Mouse (Mus musculus): Measurements from ENCODE around the gene Alcam. TPM values are rescaled to one million over a fixed set of nuclear protein-coding genes. Genes with fewer than 3 reads are reported as not detected.

The Alcam gene
- total and polyA plus RNA-seq, 3 experiments, result not detected

DNA sequence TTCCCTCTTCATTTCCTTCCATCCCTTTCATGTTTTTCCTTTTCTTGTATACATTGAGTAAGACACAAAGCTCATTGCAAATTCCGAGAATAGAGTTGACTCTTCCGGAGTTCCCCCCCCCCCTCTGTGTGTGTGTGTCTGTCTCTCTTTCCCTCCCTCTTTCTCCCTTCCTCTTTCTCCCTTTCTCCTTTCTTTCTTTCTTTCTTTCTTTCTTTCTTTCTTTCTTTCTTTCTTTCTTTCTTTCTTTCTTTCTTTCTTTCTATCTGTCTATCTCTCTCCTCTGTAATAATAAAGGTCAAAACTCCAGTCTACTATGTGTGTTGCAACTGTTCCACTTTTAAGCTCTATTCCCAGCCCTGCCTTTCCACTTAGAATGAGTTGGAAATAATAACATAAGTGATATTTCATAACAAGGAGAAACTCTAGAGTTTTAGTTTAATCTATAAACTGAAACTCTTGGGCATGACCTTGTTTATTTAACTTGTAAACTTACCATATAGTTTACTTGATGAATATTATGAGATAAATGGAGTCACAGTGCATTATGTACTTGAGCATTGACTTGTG, 110.3 kb downstream of the Alcam start:
- no peak for DNase-seq (ENCODE audit: low read depth, low spot score)

DNA sequence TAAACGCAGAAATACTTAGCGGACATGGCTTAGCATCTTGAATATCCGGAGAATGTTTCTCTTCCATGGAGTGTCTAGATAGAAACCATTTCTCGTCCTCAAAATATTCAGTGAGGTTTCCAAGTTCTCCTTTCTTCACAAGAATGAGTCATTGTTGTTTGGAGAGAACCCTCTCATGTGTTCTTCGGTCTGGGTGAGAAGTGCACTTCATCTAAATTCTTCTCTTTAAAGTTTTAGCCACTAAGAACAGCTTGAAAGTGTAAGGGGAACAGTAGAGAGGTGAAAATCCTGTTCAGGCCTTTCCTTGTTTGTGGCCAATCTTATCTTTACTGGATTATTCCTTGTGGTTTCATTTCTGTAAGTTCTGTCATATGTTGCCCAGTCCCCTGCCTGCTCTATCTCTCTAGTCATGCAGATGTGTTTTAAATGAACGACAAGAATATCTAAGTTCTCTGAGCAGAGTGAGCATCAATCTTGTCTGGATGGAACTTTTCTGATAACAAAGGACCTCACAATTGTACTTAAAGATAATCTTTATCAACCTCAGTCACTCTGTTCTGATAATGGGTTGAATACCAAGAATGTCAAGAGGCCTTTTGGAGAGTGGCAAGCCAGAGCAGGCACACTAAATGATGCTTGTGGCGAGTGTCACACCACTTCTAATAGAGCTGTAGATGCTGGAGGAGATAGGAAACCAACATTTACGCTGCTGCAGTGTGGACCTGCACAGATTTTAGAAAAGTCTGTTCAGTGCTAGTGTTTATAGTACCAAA, 111.0 kb downstream of the Alcam start:
- Histone ChIP-seq H3K79me2 (ENCODE audit: control insufficient read depth, insufficient read depth, low read length, poor library complexity) (no peaks in the 10 kb centered on the region), H3K9me3 (replicated peaks; ENCODE audit: insufficient read depth, low read length) (no peaks in the 10 kb centered on the region), H3K4me1 (ENCODE audit: control insufficient read depth in 1 of 2, insufficient read depth in 2 of 2, low read length in 2 of 2) (no peaks in the 10 kb centered on the region), H3K9ac (ENCODE audit: control insufficient read depth, low read depth, low read length, poor library complexity, severe bottlenecking) (no peak overlapping the region), H3K27me3 (ENCODE audit: control insufficient read depth in 1 of 2, insufficient read depth in 2 of 2, low read length in 2 of 2) (no peaks in the 10 kb centered on the region), H3K4me3 (ENCODE audit: control insufficient read depth in 1 of 2, insufficient read depth in 1 of 2, low read depth in 2 of 2, low read length in 2 of 2) (no peak overlapping the region), H3K27ac (ENCODE audit: control insufficient read depth, low read depth, low read length) (no peak overlapping the region), H3K36me3 (ENCODE audit: control insufficient read depth in 1 of 2, insufficient read depth in 2 of 2, low read length in 2 of 2) (no peaks in the 10 kb centered on the region)
- no peak for DNase-seq (ENCODE audit: low read depth, low spot score)
- peak; percentile 67 for TF ChIP-seq TCF12 (IDR thresholded peaks at IDR 0.05; ENCODE audit: low read depth, low read length)
- TF ChIP-seq GATA1 (IDR thresholded peaks at IDR 0.05; ENCODE audit: low read depth, low read length), result 0 out of 2 replicates have a peak, but pooled peaks have one; percentile 22
- TF ChIP-seq GABPA (IDR thresholded peaks at IDR 0.05; ENCODE audit: low read depth, low read length), result no peak
- peak; percentile 39; the same call in 1 of the 2 replicates for TF ChIP-seq RCOR1 (IDR thresholded peaks at IDR 0.05; ENCODE audit: low read depth, low read length)

More for the DNA sequence above, 110.3 kb downstream of the Alcam start:
- H3K79me2 ChIP-seq (ENCODE audit: control insufficient read depth, insufficient read depth, low read length, poor library complexity), result no peaks in the 10 kb centered on the region
- H3K9me3 ChIP-seq (replicated peaks; ENCODE audit: insufficient read depth, low read length), result no peaks in the 10 kb centered on the region
- H3K27me3 ChIP-seq (ENCODE audit: control insufficient read depth in 1 of 2, insufficient read depth in 2 of 2, low read length in 2 of 2), result no peaks in the 10 kb centered on the region
- H3K36me3 ChIP-seq (ENCODE audit: control insufficient read depth in 1 of 2, insufficient read depth in 2 of 2, low read length in 2 of 2), result no peaks in the 10 kb centered on the region
- H3K4me1 ChIP-seq (ENCODE audit: control insufficient read depth in 1 of 2, insufficient read depth in 2 of 2, low read length in 2 of 2), result no peaks in the 10 kb centered on the region
- TF ChIP-seq USF2 (IDR thresholded peaks at IDR 0.05; ENCODE audit: borderline replicate concordance in 1 of 2, insufficient read depth in 1 of 2, low read depth in 1 of 2, low read length in 2 of 2), result no peak
- no peak for TF ChIP-seq POLR2AphosphoS2 (IDR thresholded peaks at IDR 0.05; ENCODE audit: low read length)
- TF ChIP-seq NRF1 (IDR thresholded peaks at IDR 0.05; ENCODE audit: insufficient read depth, low read depth, low read length, poor library complexity, severe bottlenecking), result no peak
- no peak for TF ChIP-seq MAFK (IDR thresholded peaks at IDR 0.05; ENCODE audit: borderline replicate concordance, low read depth, low read length)
- no peak for TF ChIP-seq MAZ (IDR thresholded peaks at IDR 0.05; ENCODE audit: low read depth, low read length)
- no peak for TF ChIP-seq GABPA (IDR thresholded peaks at IDR 0.05; ENCODE audit: low read depth, low read length)
- TF ChIP-seq MYB (IDR thresholded peaks at IDR 0.05; ENCODE audit: low read depth, low read length), result no peak
- TF ChIP-seq CHD1 (IDR thresholded peaks at IDR 0.05; ENCODE audit: low read depth, low read length), result no peak
- TF ChIP-seq EP300 (IDR thresholded peaks at IDR 0.05; ENCODE audit: low read depth in 1 of 2, low read length in 2 of 2), result no peak
- H3K9ac ChIP-seq (ENCODE audit: control insufficient read depth, low read depth, low read length, poor library complexity, severe bottlenecking), result no peak overlapping the region
- H3K4me3 ChIP-seq (ENCODE audit: control insufficient read depth in 1 of 2, insufficient read depth in 1 of 2, low read depth in 2 of 2, low read length in 2 of 2), result no peak overlapping the region
- no peak overlapping the region for H3K27ac ChIP-seq (ENCODE audit: control insufficient read depth, low read depth, low read length)
